Mouse (Mus musculus): ENCODE data around the gene Ubqln2. TPM values are rescaled to one million over a fixed set of nuclear protein-coding genes. Genes with fewer than 3 reads are reported as not detected.
A peak's percentile ranks its signal among the peaks of the same experiment; 100 is the strongest.

Ubqln2 gene
- total RNA-seq (2021): 100 to 1,000 TPM; 252 to 255 TPM

DNA sequence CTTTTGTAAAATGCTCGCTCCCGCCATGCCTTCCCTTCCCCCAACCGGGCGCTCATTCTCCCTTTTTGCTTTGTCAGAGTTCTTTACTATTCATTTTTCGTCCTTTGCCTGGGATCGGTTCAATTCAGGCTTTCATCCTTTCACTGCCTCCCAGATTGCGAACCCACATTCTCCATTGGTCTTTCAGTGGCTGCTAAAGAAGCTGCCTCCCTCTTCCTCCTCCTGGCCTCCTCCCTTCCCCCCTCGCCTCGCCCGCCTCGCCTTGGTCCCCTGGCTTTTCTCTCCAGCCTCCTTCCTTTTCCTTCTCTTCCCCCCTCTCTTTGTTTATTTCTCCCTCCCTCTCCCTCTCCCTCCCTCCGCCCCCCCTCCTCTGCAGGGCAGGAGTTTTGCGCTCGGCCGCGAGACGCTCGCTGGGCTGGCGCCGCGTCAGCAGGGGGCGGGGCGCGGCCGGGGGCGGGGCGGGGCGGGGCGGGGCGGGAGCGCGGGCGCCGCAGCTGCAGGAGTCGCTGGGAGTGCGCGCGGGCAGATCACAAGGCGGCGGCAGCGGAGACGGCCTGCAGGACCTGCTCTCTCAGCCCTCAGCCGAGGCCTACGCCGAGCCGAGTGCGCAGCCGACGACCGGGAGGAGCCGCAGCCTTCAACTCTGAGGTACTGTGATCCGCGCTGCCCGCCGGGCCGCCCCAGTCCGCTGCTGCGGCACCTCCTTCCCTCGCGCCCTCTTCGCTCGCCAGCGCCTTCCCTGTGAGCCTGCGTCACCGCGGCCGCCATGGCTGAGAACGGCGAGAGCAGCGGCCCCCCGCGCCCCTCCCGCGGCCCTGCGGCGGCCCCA is at the start of gene Ubqln2:
TSS of gene Ubqln2 (plus strand) at position 540 of the 829 bp plus-strand sequence.
- DNase-seq (ENCODE audit: extremely low spot score in 1 of 2, low spot score in 2 of 2): peak; percentile 63 to 87
- intact Hi-C loops (cut with DNase I): no loop called here

DNA sequence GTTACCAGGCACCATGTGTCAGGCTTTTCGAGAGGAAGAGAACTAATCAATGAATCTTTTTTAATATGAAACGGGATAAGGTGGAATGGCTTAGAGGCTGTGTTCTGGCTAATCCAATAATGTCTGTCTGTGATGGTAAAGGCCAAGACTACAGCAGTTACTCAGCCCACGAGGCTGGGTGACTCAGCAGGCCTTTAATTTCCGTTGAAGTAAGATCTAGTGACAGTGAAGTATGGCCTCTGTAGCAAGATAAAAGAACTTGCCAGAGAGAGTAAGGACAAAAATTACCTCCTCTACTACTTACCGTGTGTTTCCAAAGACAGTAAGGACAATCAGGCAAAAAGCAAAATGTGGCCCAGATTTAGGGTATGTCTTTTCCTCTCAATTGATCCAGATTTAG is 46.1 kb upstream of the Ubqln2 start:
- intact Hi-C loops (cut with DNase I): no loop called here
- DNase-seq (ENCODE audit: extremely low spot score in 1 of 2, low spot score in 2 of 2): no peak

DNA sequence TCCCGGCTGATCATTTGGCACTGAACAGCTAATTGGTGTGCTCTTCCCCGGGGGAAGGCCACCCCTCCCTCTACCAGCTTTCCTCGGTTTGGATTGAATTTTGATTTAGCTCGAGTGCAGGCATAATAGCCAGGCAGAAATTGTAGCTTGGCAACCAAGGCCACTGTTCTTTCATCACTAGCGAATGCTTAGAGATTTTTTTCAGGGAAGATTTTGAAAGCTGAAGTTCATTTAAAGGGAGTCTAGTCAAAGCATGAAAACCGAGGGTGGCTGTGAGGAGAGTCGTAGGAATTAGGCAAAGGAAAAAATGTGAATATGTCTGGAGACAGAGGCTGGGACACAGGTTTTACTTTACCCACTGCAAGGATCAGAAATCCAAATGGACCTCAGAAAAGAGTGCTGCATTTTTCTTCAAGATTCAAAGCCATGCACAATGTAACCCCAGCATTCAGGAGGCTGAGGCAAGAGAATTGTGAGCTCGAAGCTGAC is 21.2 kb upstream of the Ubqln2 start:
- DNase-seq (ENCODE audit: extremely low spot score in 1 of 2, low spot score in 2 of 2): peak in 1 of 2 experiments; percentile 3
- intact Hi-C loops (cut with DNase I): no loop called here

DNA sequence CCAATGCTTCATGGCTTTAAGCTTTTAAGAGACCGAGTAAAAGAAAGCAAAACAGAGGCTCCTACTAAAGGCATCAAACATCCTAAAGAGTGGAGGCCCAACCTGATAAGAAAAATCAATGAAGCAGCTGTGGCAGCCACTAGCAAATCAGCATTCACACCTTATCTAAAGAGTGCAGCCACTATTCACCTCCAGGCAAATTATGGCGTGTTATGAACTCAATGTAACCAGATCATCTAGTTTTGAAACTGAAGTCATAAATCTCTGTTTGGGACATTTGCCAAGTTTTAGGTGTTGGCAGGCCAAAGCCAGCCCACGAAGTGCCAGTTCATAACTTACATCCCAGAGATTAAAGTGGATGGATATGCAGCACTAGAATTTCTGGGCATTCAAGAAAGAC is 5.7 kb upstream of the Ubqln2 start:
- intact Hi-C loops (cut with DNase I): no loop called here
- no peak for DNase-seq (ENCODE audit: extremely low spot score in 1 of 2, low spot score in 2 of 2)

DNA sequence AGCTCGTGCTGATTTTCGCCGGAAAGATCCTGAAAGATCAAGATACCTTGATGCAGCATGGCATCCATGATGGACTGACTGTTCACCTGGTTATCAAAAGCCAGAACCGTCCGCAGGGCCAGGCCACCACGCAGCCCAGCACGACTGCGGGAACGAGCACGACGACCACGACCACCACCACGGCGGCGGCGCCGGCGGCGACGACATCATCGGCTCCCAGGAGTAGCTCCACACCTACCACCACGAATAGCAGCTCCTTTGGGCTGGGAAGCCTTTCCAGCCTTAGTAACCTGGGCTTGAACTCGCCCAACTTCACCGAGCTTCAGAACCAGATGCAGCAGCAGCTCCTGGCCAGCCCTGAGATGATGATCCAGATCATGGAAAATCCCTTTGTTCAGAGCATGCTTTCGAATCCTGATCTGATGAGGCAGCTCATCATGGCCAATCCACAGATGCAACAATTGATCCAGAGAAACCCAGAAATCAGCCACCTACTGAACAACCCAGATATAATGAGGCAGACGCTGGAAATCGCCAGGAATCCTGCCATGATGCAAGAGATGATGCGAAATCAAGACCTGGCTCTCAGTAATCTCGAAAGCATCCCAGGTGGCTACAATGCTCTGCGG is 752 bp downstream of the Ubqln2 start:
- DNase-seq (ENCODE audit: extremely low spot score in 1 of 2, low spot score in 2 of 2): peak; percentile 14 to 22
- intact Hi-C loops (cut with DNase I): no loop called here

DNA sequence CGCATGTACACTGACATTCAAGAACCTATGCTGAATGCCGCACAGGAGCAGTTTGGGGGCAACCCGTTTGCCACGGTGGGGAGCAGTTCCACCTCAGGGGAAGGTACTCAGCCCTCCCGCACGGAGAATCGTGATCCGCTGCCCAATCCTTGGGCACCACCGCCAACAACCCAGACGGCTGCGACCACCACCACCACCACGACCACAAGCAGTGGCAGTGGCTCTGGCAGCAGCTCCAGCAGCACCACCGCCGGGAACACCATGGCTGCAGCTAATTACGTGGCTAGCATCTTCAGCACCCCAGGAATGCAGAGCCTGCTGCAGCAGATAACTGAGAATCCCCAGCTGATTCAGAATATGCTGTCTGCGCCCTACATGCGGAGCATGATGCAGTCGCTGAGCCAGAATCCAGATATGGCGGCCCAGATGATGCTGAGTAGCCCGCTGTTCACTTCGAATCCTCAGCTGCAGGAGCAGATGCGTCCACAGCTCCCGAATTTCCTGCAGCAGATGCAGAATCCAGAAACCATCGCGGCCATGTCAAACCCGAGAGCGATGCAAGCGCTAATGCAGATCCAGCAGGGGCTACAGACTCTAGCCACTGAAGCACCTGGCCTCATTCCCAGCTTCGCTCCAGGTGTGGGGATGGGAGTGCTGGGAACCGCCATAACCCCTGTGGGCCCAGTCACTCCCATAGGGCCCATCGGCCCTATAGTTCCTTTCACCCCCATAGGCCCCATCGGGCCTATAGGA is 1.4 kb downstream of the Ubqln2 start:
- DNase-seq (ENCODE audit: extremely low spot score in 1 of 2, low spot score in 2 of 2): peak in 1 of 2 experiments; percentile 22
- intact Hi-C loops (cut with DNase I): loop anchor here (5.0 to 10.0 kb wide), 2 partner anchors 112 to 195 kb away; partner anchors contain the start of gene Kctd12b

DNA sequence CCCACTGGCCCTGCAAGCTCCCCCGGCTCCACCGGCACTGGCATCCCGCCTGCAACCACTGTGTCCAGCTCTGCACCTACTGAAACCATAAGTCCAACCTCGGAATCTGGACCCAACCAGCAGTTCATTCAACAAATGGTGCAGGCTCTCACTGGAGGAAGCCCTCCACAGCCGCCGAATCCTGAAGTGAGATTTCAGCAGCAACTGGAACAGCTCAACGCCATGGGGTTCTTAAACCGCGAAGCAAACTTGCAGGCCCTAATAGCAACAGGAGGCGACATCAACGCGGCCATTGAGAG is 2.0 kb downstream of the Ubqln2 start:
- intact Hi-C loops (cut with DNase I): loop anchor here (5.0 to 10.0 kb wide), 2 partner anchors 113 to 195 kb away; partner anchors contain the start of gene Kctd12b
- no peak for DNase-seq (ENCODE audit: extremely low spot score in 1 of 2, low spot score in 2 of 2)

DNA sequence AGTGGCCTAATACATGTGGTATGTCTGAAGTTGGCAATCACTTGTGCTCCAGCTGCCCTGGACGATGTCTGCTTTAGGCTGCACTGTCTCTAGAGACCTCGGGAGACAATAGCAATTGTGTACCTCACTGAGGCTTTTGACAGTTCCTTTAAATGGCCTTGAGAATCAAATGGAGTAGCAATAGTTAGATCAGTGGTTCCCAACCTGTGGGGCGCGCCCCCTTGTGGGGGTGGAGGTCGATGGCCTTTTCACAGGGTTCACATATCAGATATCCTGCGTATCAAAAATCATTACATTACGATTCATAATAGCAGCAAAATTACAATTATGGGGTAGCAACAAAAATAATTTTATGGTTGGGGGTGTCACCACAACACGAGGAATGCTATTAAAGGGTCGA is 7.9 kb downstream of the Ubqln2 start:
- intact Hi-C loops (cut with DNase I): loop anchor here (10.0 kb wide), 1 partner anchor 189 kb away; the partner anchor contains the start of gene Kctd12b
- DNase-seq (ENCODE audit: extremely low spot score in 1 of 2, low spot score in 2 of 2): peak in 1 of 2 experiments; percentile 33

DNA sequence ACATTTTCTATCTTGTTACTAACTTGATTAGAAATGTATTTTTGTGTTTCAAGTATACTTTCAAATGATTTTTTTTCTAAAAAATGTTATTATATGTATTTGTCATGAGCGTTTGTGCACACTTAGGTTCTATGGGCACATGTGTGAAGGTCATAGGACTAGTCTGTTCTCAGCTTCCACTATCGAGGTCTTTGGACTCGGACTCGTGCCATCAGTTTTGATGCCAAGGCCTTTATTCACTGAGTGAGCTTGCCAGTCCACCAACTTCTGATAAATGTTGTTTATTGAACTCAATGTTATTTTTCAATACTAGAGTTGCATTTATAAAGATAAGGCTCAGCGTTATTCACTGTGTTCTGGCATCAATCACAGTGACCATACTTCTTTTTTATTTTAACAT is 17.5 kb downstream of the Ubqln2 start:
- DNase-seq (ENCODE audit: extremely low spot score in 1 of 2, low spot score in 2 of 2): no peak
- intact Hi-C loops (cut with DNase I): no loop called here

DNA sequence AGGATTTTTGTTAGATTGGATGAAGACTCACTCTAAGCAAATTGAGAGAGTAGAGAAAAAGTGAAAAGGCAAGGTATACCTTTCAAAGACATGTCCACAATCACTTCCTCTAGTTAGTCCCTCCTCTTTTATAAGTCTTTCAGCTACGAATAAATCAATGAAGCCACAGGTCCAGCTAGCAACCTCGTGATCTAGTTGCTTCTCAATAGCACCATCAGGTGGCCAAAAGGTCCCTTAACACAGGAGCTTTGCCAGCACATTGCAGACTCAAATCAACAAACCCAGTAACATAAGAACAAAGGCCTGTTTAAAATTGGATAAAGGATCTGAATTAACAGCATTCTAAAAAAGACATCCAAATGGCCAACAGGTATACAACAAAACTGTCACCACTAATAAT is 30.4 kb downstream of the Ubqln2 start:
- intact Hi-C loops (cut with DNase I): no loop called here
- DNase-seq (ENCODE audit: extremely low spot score in 1 of 2, low spot score in 2 of 2): no peak

Other genes starting within 250 kb of the Ubqln2 start
- not detected for gene Cypt3, start 60.4 kb downstream of the Ubqln2 start, total RNA-seq (2021)
- 1 to 10 TPM; 3.4 to 4.1 TPM for gene Kctd12b, start 198.2 kb downstream of the Ubqln2 start, total RNA-seq (2021)
- gene Nbdy, start 225.4 kb downstream of the Ubqln2 start, total RNA-seq (2021): 10 to 100 TPM; 73.8 to 80.0 TPM